Mouse (Mus musculus): ENCODE results near the gene Sik2. TPM values are rescaled to one million over a fixed set of nuclear protein-coding genes. Genes with fewer than 3 reads are reported as not detected.

The Sik2 gene
- polyA plus RNA-seq, 1 experiment from 2014 or later: 12.6 TPM

DNA sequence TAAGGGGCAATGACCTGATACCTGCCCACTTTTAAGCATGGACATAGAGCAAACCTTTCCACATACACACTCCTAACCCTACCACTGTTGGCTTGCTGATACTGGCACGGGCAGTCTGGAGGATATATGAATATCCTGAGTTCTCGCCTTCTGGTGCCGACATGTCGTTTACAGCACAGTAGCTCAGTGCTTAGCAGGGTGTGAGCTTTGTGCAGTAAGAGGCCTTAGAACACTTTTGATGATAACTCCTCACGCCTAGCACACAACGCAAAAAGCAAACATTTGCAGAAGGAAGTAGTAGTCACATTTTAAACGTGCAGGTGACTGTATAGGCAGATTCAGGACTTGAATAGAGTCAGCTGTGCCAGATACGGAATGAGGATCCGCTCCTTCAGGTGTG is 159.1 kb downstream of the Sik2 start:
- Histone ChIP-seq H3K36me3 (ENCODE audit: control insufficient read depth, insufficient read depth, low read length) (no peaks in the 10 kb centered on the region), H3K9me3 (replicated peaks; ENCODE audit: control insufficient read depth, low read length) (no peaks in the 10 kb centered on the region), H3K27me3 (replicated peaks; ENCODE audit: control insufficient read depth, insufficient read depth, low read length) (no peaks in the 10 kb centered on the region), H3K27ac (ENCODE audit: low read depth, low read length) (no peak overlapping the region), H3K9ac (ENCODE audit: low read length) (no peak overlapping the region), H3K4me2 (ENCODE audit: low read length) (no peak overlapping the region), H3K4me3 (ENCODE audit: low read depth, low read length) (no peak overlapping the region), H3K4me1 (ENCODE audit: control insufficient read depth, insufficient read depth, low read length) (peaks cover 13% of the 10 kb centered on the region; the same call in 1 of the 2 replicates)
- ATAC-seq (peak; percentile 13; the same call in 1 of the 2 replicates), DNase-seq (ENCODE audit: low spot score) (no peak)
- WGBS: 74% methylated on average over 9 of the region's 9 CpGs

GRCm38 (mm10) chr9:50849249-50849648 is 159.6 kb downstream of the Sik2 start:
- H3K36me3 ChIP-seq (ENCODE audit: control insufficient read depth, insufficient read depth, low read length): peaks cover 4% of the 10 kb centered on the region; the same call in 1 of the 2 replicates
- DNase-seq (ENCODE audit: low spot score): peak; percentile 96
- no peak overlapping the region for H3K4me3 ChIP-seq (ENCODE audit: low read depth, low read length)
- WGBS: 22% methylated on average over 8 of the region's 8 CpGs
- no peaks in the 10 kb centered on the region for H3K27me3 ChIP-seq (replicated peaks; ENCODE audit: control insufficient read depth, insufficient read depth, low read length)
- no peak overlapping the region for H3K27ac ChIP-seq (ENCODE audit: low read depth, low read length)
- H3K4me1 ChIP-seq (ENCODE audit: control insufficient read depth, insufficient read depth, low read length): peaks cover 13% of the 10 kb centered on the region; the same call in 1 of the 2 replicates
- H3K4me2 ChIP-seq (ENCODE audit: low read length): no peak overlapping the region
- peak; percentile 84 for ATAC-seq
- no peak overlapping the region for H3K9ac ChIP-seq (ENCODE audit: low read length)
- no peaks in the 10 kb centered on the region for H3K9me3 ChIP-seq (replicated peaks; ENCODE audit: control insufficient read depth, low read length)

DNA sequence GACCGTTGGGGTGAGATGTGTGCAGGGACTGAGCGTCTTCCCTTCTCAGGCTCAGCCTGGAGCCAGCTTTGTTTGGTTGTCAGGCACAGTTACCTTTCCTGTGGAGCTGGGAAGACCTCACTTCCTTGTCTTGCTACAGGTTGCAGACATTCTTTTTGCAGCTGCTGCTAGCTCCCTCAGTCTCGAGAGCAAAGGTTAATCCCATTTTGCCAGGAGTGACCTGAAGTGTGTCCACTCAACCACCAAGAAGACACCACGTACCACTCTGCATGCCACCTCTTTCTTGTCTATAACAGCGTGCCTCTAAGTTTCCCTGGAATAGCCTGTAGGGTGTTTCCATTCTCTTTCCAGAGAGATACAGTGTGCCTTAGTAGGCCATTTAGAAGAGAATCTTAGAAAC is 160.1 kb downstream of the Sik2 start:
- no peak overlapping the region for H3K4me2 ChIP-seq (ENCODE audit: low read length)
- DNase-seq (ENCODE audit: low spot score) (no peak), ATAC-seq (no peak)
- no peaks in the 10 kb centered on the region for H3K27me3 ChIP-seq (replicated peaks; ENCODE audit: control insufficient read depth, insufficient read depth, low read length)
- no peaks in the 10 kb centered on the region for H3K9me3 ChIP-seq (replicated peaks; ENCODE audit: control insufficient read depth, low read length)
- WGBS: 65% methylated on average over 5 of the region's 5 CpGs
- H3K4me1 ChIP-seq (ENCODE audit: control insufficient read depth, insufficient read depth, low read length): peaks cover 13% of the 10 kb centered on the region; the same call in 1 of the 2 replicates
- no peak overlapping the region for H3K4me3 ChIP-seq (ENCODE audit: low read depth, low read length)
- H3K27ac ChIP-seq (ENCODE audit: low read depth, low read length): no peak overlapping the region
- H3K9ac ChIP-seq (ENCODE audit: low read length): no peak overlapping the region
- peaks cover 9% of the 10 kb centered on the region; the same call in 1 of the 2 replicates for H3K36me3 ChIP-seq (ENCODE audit: control insufficient read depth, insufficient read depth, low read length)

DNA sequence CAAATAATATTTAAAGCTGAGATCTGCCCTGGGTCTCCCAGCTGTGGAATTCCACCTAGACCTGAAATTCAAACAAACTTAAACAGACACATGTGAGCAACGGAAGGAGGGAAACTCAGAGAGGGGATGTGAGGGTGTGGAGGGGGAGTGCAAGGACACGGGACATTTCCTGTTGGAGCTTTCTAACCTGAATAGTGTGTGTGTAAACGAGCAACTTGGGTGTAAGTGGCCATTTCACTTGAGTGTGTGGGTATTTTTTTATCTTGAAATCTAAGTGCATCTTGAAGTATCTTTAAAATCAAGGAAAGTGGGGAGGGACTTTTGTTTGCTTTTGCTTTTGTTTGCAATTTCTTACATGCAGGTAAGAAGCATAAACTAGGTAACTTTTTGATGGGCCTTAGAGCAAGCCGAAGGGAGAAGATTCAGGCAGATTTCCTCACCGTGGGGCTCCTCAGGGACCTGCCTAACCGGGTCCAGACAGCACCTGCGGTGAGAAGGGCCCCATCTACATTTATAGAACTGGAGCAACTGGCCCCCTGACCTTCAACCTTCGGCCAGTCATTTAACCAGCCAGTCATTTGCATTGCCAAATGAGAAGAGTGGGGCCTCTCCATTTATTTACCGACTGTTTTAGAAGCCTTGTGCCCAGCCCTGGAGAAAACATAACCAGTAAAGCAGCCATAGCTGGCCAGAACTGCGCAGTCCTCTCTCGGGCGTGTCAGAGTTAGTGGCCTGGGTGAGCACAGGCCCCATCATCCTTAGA is 161.1 kb downstream of the Sik2 start:
- 74% methylated on average over 12 of the region's 12 CpGs for WGBS
- no peak overlapping the region for H3K4me3 ChIP-seq (ENCODE audit: low read depth, low read length)
- H3K36me3 ChIP-seq (ENCODE audit: control insufficient read depth, insufficient read depth, low read length): peaks cover 14% of the 10 kb centered on the region
- DNase-seq (ENCODE audit: low spot score) (no peak), ATAC-seq (no peak)
- H3K27ac ChIP-seq (ENCODE audit: low read depth, low read length): no peak overlapping the region
- H3K4me1 ChIP-seq (ENCODE audit: control insufficient read depth, insufficient read depth, low read length): peaks cover 8% of the 10 kb centered on the region; the same call in 1 of the 2 replicates
- no peak overlapping the region for H3K4me2 ChIP-seq (ENCODE audit: low read length)
- no peaks in the 10 kb centered on the region for H3K27me3 ChIP-seq (replicated peaks; ENCODE audit: control insufficient read depth, insufficient read depth, low read length)
- H3K9ac ChIP-seq (ENCODE audit: low read length): no peak overlapping the region
- no peaks in the 10 kb centered on the region for H3K9me3 ChIP-seq (replicated peaks; ENCODE audit: control insufficient read depth, low read length)

DNA sequence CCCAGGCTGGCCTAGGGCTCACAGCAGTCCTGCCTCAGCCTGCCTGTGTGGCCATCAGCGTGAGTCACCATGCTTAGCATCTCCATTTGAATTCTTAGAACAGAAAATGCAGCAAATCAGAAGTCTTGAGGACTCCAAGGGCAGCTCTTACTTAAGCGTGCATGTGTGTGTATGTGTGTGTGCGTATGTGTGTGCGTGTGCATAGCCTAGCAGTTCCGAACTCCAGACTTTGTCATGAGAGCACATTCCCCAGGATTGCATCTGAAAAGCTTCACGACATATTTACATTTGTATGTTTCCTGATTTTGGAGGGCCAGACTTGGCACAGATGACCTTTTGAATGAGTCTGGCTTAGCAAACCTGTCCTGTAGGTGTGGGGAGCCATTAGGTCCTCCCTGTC is 161.7 kb downstream of the Sik2 start:
- peaks cover 6% of the 10 kb centered on the region; the same call in 1 of the 2 replicates for H3K4me1 ChIP-seq (ENCODE audit: control insufficient read depth, insufficient read depth, low read length)
- H3K4me3 ChIP-seq (ENCODE audit: low read depth, low read length): no peak overlapping the region
- DNase-seq (ENCODE audit: low spot score) (no peak), ATAC-seq (no peak)
- 92% methylated on average over 6 of the region's 6 CpGs for WGBS
- no peaks in the 10 kb centered on the region for H3K9me3 ChIP-seq (replicated peaks; ENCODE audit: control insufficient read depth, low read length)
- peaks cover 16% of the 10 kb centered on the region for H3K36me3 ChIP-seq (ENCODE audit: control insufficient read depth, insufficient read depth, low read length)
- no peaks in the 10 kb centered on the region for H3K27me3 ChIP-seq (replicated peaks; ENCODE audit: control insufficient read depth, insufficient read depth, low read length)
- no peak overlapping the region for H3K27ac ChIP-seq (ENCODE audit: low read depth, low read length)
- H3K4me2 ChIP-seq (ENCODE audit: low read length): no peak overlapping the region
- H3K9ac ChIP-seq (ENCODE audit: low read length): no peak overlapping the region

DNA sequence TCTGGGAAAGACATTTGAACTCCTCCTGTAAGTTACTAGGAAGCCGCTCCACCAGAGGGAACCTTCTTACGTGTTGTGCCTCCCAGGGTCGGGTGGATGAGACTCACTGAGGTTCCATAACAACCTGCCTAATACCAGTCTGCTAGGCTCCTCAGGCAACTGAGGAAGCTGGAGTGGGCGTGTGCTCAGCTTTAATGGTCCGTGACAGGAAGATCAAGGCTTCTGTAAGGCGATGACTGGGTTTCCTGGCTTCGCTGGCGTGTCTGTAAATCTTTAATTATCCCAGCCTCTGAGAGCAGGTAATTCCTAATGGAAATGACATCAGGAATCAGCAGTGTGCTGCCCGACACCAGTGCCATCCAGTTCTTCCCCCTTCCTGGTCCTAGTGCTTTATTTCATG is 163.3 kb downstream of the Sik2 start:
- 79% methylated on average over 9 of the region's 9 CpGs for WGBS
- Histone ChIP-seq H3K9me3 (replicated peaks; ENCODE audit: control insufficient read depth, low read length) (no peaks in the 10 kb centered on the region), H3K36me3 (ENCODE audit: control insufficient read depth, insufficient read depth, low read length) (peaks cover 16% of the 10 kb centered on the region), H3K27ac (ENCODE audit: low read depth, low read length) (no peak overlapping the region), H3K4me3 (ENCODE audit: low read depth, low read length) (no peak overlapping the region), H3K9ac (ENCODE audit: low read length) (no peak overlapping the region), H3K27me3 (replicated peaks; ENCODE audit: control insufficient read depth, insufficient read depth, low read length) (no peaks in the 10 kb centered on the region), H3K4me2 (ENCODE audit: low read length) (no peak overlapping the region), H3K4me1 (ENCODE audit: control insufficient read depth, insufficient read depth, low read length) (peaks cover 4% of the 10 kb centered on the region; the same call in 1 of the 2 replicates)
- ATAC-seq (no peak), DNase-seq (ENCODE audit: low spot score) (no peak)

- Histone ChIP-seq H3K4me1 (ENCODE audit: control insufficient read depth, insufficient read depth, low read length) (no peaks in the 10 kb centered on the region), H3K4me3 (ENCODE audit: low read depth, low read length) (no peak within 1 kb of the TSS), H3K9ac (ENCODE audit: low read length) (no peak within 1 kb of the TSS), H3K27me3 (replicated peaks; ENCODE audit: control insufficient read depth, insufficient read depth, low read length) (no peaks in the 10 kb centered on the region), H3K36me3 (ENCODE audit: control insufficient read depth, insufficient read depth, low read length) (peaks cover 16% of the 10 kb centered on the region), H3K4me2 (ENCODE audit: low read length) (no peak within 1 kb of the TSS), H3K9me3 (replicated peaks; ENCODE audit: control insufficient read depth, low read length) (no peaks in the 10 kb centered on the region), H3K27ac (ENCODE audit: low read depth, low read length) (no peak within 1 kb of the TSS)
- 86% methylated on average over 3 of the region's 3 CpGs for WGBS
- DNase-seq (ENCODE audit: low spot score): no peak
- ATAC-seq: no peak
These were observed 163.8 kb downstream of the Sik2 start, which contains the start of gene Ppp2r1b for GRCm38 (mm10) chr9:50845081-50845480. Gene Ppp2r1b (plus strand): TSS chr9:50845301.

Other genes with a start within 250 kb of the Sik2 start
- gene Fdxacb1, start 240.8 kb downstream of the Sik2 start, polyA plus RNA-seq (2014; fragmentation: Nextera tagmentation; extraction: Ambion mirVana): 10.0 and 10.1 TPM in 2 replicates
- gene Alg9, start 234.1 kb downstream of the Sik2 start, polyA plus RNA-seq (2014; fragmentation: Nextera tagmentation; extraction: Ambion mirVana): 49.2 and 54.9 TPM in 2 replicates
- gene 1110032A03Rik, start 233.6 kb downstream of the Sik2 start, polyA plus RNA-seq (2014; fragmentation: Nextera tagmentation; extraction: Ambion mirVana): 55.1 and 65.0 TPM in 2 replicates
- gene Ppp2r1b, start 163.8 kb downstream of the Sik2 start, polyA plus RNA-seq (2014; fragmentation: Nextera tagmentation; extraction: Ambion mirVana): 78.9 and 94.5 TPM in 2 replicates
- gene Btg4, start 51.8 kb upstream of the Sik2 start, polyA plus RNA-seq (2014; fragmentation: Nextera tagmentation; extraction: Ambion mirVana): not detected in 2 replicates
- 1.7 and 2.1 TPM in 2 replicates for gene Layn, start 68.0 kb upstream of the Sik2 start, polyA plus RNA-seq (2014; fragmentation: Nextera tagmentation; extraction: Ambion mirVana)
- gene 4833427G06Rik, start 93.0 kb upstream of the Sik2 start, polyA plus RNA-seq (2014; fragmentation: Nextera tagmentation; extraction: Ambion mirVana): 1.2 TPM in 2 replicates
- gene Gm32742, start 156.4 kb upstream of the Sik2 start, polyA plus RNA-seq (2014; fragmentation: Nextera tagmentation; extraction: Ambion mirVana): 0.04 TPM in 1 of 2 replicates, not detected in the other
- 0.09 and 0.11 TPM in 2 replicates for gene Pou2af1, start 204.6 kb upstream of the Sik2 start, polyA plus RNA-seq (2014; fragmentation: Nextera tagmentation; extraction: Ambion mirVana)

Data from forebrain, embryonic 14.5 days (tissue).